Mouse (Mus musculus) lung, postnatal 0 days (tissue): ENCODE results near the gene Agbl2.

ENCODE experiments used
- CTCF ChIP-seq: IDR thresholded peaks from 2 replicates; pipeline ENCODE4 v1.5.1; 2016; ENCODE audit warnings: antibody characterized with exemption, mild to moderate bottlenecking
- EP300 ChIP-seq: IDR thresholded peaks from 2 replicates; pipeline ENCODE4 v1.6.1; 2016; ENCODE audit warnings: antibody characterized with exemption, mild to moderate bottlenecking, control low read depth

DNA sequence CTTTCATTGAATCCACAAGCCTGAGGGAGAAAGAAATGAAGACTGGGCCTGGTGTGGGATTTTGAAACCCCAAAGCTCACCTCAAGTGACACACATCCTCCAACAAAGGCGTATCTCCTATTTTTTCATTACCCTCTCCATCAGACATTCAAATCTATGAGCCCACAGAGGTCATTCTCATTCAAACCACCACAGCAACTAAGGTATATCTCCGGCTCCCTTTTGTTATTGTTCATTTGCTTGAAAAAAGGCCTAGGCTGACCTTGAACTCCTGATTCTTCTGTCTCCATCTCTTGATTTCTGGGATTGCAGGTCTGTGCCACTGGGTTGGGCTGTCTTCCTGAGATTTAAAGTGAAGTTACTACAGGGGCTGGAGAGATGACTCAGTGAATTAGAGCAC is 40.5 kb downstream of the Agbl2 start:
- TF ChIP-seq EP300 (no peak), CTCF (no peak)
